Mouse (Mus musculus) intestine, postnatal 0 days (tissue): ENCODE results near the gene Thoc6. TPM values are rescaled to one million over a fixed set of nuclear protein-coding genes. Genes with fewer than 3 reads are reported as not detected.

Experiments used
- ATAC-seq: fragments of 200-750 bp; cut with Nextera tagmentation; 2 replicates; pipeline ENCODE4 v1.8.0; 2017; ENCODE audit warnings: mild to moderate bottlenecking, moderate TSS enrichment, moderate library complexity
- H3K27ac ChIP-seq: fragments of 300-500 bp; sonication (generic); 2 replicates; pipeline ENCODE4 v1.5.1; 2014; ENCODE audit warnings: mild to moderate bottlenecking, low read depth, low read length, moderate library complexity
- H3K27me3 ChIP-seq: fragments of 300-500 bp; sonication (generic); replicated peaks from 2 replicates; pipeline ENCODE4 v1.6.1; 2014; ENCODE audit warnings: low read length, mixed read lengths; ENCODE audit not compliant: control insufficient read depth, insufficient read depth
- H3K36me3 ChIP-seq: fragments of 300-500 bp; sonication (generic); 2 replicates; pipeline ENCODE4 v1.6.1; 2014; ENCODE audit warnings: mild to moderate bottlenecking, moderate library complexity; ENCODE audit not compliant: control insufficient read depth, insufficient read depth
- H3K4me1 ChIP-seq: fragments of 300-500 bp; sonication (generic); replicated peaks from 2 replicates; pipeline ENCODE4 v1.6.1; 2014; ENCODE audit warnings: antibody characterized with exemption, low read length, mixed read lengths; ENCODE audit not compliant: control insufficient read depth, insufficient read depth
- H3K4me2 ChIP-seq: fragments of 300-500 bp; sonication (generic); replicated peaks from 2 replicates; pipeline ENCODE4 v1.6.1; 2014; ENCODE audit warnings: low read depth, mild to moderate bottlenecking, moderate library complexity
- H3K4me3 ChIP-seq: fragments of 300-500 bp; sonication (generic); 2 replicates; pipeline ENCODE4 v1.5.1; 2014; ENCODE audit warnings: low read depth, low read length
- H3K9ac ChIP-seq: fragments of 300-500 bp; sonication (generic); 2 replicates; pipeline ENCODE4 v1.6.1; 2014; ENCODE audit warnings: mild to moderate bottlenecking, low read depth, low read length
- H3K9me3 ChIP-seq: fragments of 300-500 bp; sonication (generic); 2 replicates; pipeline ENCODE4 v1.6.1; 2016; ENCODE audit warnings: mixed run types; ENCODE audit not compliant: control insufficient read depth
- CTCF ChIP-seq: sonication (generic); IDR thresholded peaks from 2 replicates; pipeline ENCODE4 v1.5.1; 2016; ENCODE audit warnings: low read depth, mild to moderate bottlenecking, control low read depth, antibody characterized with exemption, moderate library complexity
- WGBS: fragments of 180-500 bp; shearing (Covaris S2); extraction: QIAGEN DNeasy Blood & Tissue Kit; methylation state at CpG from one replicate; pipeline ENCODE4 v1.1.7; 2014; 5-methylcytosine and 5-hydroxymethylcytosine counted together
- polyA plus RNA-seq: library from polyadenylated mRNA; unstranded; fragments of >200 nt; fragmentation: Nextera tagmentation; extraction: Ambion mirVana; gene quantifications from 2 replicates; pipeline ENCODE4 v1.2.1, GENCODE M21; 2015

Thoc6 gene
- 14.7 and 15.5 TPM in 2 replicates for polyA plus RNA-seq

DNA sequence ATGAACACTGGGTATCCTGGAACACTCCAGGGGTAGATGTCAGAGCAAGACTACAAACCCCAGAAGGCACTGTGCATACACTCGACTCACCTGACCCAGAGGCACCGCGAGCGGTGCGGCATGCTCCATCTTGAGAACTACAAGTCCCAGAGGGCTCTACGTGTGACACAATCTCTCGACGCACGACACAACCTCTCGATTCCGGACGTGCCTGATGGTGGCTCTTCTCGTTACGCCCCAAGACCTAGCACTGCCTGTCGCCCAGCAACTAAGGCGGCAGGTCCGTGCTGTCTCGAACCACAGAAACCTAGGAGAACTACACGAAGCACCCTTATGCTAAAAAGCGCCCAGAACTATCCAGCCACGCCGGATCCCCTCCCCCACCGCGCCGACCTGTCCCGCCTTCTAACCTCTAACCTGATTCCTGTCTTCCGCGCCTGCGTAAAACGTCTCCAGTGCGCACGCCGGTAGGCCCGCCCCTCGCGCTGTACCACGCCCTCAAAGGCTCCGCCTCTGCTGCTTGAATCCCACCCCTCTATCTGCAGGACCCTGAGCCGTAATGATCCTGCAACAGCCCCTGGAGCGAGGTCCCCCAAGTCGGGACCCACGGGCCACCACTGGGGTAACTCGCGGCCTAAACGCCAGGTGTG is at the start of gene Thoc6, which contains the start of gene Hcfc1r1:
TSS of gene Thoc6 (minus strand) at position 459 of the 650 bp plus-strand sequence.
TSS of gene Hcfc1r1 (plus strand) at position 173 of the 650 bp plus-strand sequence.
- Histone ChIP-seq H3K4me3 (peak within 1 kb of the TSS; percentile 80), H3K27ac (peak within 1 kb of the TSS; percentile 60), H3K9ac (peak within 1 kb of the TSS; percentile 50), H3K4me1 (peaks cover 28% of the 10 kb centered on the region), H3K9me3 (no peaks in the 10 kb centered on the region), H3K36me3 (peaks cover 16% of the 10 kb centered on the region; the same call in 1 of the 2 replicates), H3K4me2 (peak within 1 kb of the TSS; percentile 97), H3K27me3 (no peaks in the 10 kb centered on the region)
- peak; percentile 8; the same call in 1 of the 2 replicates for TF ChIP-seq CTCF
- WGBS, result under 1% methylated on average over 45 of the region's 45 CpGs
- ATAC-seq, result peak; percentile 94

DNA sequence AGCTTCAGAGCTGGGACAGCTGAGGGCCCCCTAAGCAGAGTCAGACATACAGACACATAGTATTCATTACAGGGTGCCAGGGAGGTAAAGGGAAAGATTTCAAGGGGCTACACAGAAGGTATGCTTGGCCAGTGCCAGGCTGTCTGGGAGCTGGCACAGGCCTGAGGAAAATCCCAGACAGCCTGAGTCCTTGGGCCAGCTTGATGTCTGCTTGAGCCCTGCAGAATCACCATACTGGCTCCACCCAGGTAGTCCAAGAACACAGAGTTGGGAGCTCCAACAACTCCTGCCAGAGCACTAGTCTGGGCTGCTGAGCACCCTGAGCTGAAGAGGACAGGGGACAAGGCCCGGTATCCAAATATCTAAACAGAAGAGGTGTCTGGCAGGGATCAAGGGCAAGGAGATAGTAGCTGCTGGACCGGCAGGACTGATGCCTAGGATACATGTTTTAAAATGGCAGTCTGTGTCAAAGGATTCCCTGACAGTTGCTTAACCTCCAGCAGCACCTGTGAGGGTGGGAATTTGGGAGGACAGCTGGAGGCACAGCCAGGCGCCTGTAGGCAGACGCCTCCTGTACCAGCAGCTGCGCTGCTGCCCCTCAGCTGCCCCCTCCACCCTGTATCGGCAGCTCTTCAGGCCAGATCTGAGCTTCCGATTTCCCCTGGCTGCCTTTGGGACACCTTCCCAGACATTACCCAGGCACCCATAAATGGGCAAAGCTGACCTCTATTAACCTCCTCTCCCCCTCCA is 48.9 kb upstream of the Thoc6 start, which contains the start of gene 1520401A03Rik:
TSS of gene 1520401A03Rik (minus strand) at position 408 of the 750 bp plus-strand sequence.
- no peak for TF ChIP-seq CTCF
- Histone ChIP-seq H3K27me3 (no peaks in the 10 kb centered on the region), H3K4me1 (no peaks in the 10 kb centered on the region), H3K9me3 (no peaks in the 10 kb centered on the region), H3K9ac (no peak within 1 kb of the TSS), H3K36me3 (no peaks in the 10 kb centered on the region), H3K27ac (no peak within 1 kb of the TSS), H3K4me3 (no peak within 1 kb of the TSS), H3K4me2 (no peak within 1 kb of the TSS)
- 62% methylated on average over 7 of the region's 7 CpGs for WGBS
- ATAC-seq, result no peak

DNA sequence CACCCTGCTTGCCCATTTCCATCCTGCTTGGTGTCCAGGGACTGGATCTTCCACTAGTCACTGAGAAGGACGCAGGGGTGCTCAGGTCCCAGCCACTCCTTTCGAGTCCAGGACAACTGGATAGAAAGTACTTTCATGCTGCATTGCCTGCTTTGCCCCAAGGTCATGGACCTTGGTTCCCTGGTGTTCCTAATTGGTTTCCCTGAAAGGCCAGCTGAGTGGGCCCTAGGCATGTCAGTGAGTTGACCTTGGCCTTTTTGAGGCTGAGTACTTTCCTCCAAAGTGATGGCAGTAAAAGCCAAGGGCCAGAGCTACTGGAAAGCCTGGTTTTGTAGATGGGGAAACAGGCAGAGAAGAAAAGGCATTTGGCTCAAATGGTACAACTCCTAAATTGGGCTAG is 48.2 kb upstream of the Thoc6 start:
- Histone ChIP-seq H3K36me3 (no peaks in the 10 kb centered on the region), H3K27ac (no peak overlapping the region), H3K4me1 (no peaks in the 10 kb centered on the region), H3K27me3 (no peaks in the 10 kb centered on the region), H3K4me3 (no peak overlapping the region), H3K4me2 (no peak overlapping the region), H3K9me3 (no peaks in the 10 kb centered on the region), H3K9ac (no peak overlapping the region)
- WGBS, result 72% methylated on average over 2 of the region's 2 CpGs
- TF ChIP-seq CTCF, result no peak
- ATAC-seq, result no peak

DNA sequence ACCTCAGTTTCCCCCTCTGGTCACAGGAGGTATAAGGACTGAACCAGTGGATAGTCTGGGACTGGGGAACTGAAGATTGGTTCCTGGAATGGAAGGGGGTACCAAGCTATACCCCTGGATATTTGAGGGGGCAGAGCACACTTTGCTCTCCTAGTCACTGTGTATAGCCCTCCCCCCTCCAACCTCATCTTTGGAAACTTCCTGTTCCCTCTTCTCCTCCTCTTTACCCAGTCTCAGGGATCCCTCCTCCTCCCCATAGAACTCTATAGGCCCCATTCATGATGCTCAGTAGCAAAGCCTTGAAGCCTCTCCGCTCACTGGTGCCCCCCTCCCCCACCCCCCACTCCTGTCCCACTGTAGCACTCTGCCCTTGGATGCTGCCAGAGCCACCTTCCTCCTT is 45.8 kb upstream of the Thoc6 start:
- no peak overlapping the region for H3K4me3 ChIP-seq
- no peak overlapping the region for H3K4me2 ChIP-seq
- no peak overlapping the region for H3K9ac ChIP-seq
- no peaks in the 10 kb centered on the region for H3K9me3 ChIP-seq
- H3K27me3 ChIP-seq, result no peaks in the 10 kb centered on the region
- no peak overlapping the region for H3K27ac ChIP-seq
- no peak for TF ChIP-seq CTCF
- 41% methylated on average over 1 of the region's 1 CpGs for WGBS
- no peaks in the 10 kb centered on the region for H3K36me3 ChIP-seq
- ATAC-seq, result no peak
- H3K4me1 ChIP-seq, result no peaks in the 10 kb centered on the region

DNA sequence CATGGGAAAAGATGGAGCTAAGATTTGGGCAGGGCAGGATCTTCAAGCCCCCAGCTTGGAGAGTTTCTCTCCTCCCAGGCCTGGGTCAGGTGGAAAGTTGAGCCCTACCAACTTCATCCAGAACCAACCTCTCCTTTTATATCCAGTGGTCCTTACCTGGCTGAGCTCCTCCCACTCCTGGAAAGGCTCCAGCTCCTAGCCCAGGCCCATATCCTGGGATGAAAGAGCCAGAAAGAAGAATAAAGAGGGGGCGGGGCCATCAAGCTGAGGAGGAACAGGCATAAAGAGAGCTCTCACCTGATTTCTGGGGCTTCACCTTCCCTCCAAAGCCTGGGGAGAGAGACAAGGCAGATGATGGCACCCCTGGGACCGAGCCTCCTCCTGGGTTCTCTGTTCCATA is 43.3 kb upstream of the Thoc6 start:
- no peak for ATAC-seq
- H3K27me3 ChIP-seq, result no peaks in the 10 kb centered on the region
- no peak overlapping the region for H3K9ac ChIP-seq
- WGBS, result 70% methylated on average over 2 of the region's 2 CpGs
- no peak overlapping the region for H3K4me3 ChIP-seq
- no peaks in the 10 kb centered on the region for H3K36me3 ChIP-seq
- H3K27ac ChIP-seq, result no peak overlapping the region
- no peak overlapping the region for H3K4me2 ChIP-seq
- no peaks in the 10 kb centered on the region for H3K9me3 ChIP-seq
- TF ChIP-seq CTCF, result no peak
- H3K4me1 ChIP-seq, result no peaks in the 10 kb centered on the region

DNA sequence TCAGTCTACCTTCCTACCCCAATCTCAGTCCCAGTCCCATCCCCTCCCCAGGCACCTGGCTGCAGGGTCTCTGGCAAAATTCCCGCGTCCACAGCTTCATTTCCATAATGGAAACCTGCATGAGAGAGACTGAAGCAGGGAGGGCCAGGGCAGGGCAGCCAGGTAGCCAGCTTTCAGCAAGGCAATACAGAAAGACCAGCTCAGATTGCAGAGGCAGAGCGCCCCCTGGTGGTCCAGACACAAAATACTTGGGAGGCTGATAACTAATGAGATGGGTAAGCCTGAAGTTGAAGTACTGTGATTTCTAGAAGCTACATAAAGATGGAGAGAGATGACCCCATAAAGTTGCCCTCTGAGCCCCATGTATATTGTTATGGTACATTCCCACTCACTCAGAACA is 32.5 kb upstream of the Thoc6 start:
- no peaks in the 10 kb centered on the region for H3K4me1 ChIP-seq
- no peak overlapping the region for H3K4me3 ChIP-seq
- no peaks in the 10 kb centered on the region for H3K27me3 ChIP-seq
- no peaks in the 10 kb centered on the region for H3K36me3 ChIP-seq
- H3K9me3 ChIP-seq, result no peaks in the 10 kb centered on the region
- WGBS, result 0% methylated on average over 3 of the region's 3 CpGs
- no peak overlapping the region for H3K4me2 ChIP-seq
- TF ChIP-seq CTCF, result peak; percentile 94
- no peak overlapping the region for H3K9ac ChIP-seq
- H3K27ac ChIP-seq, result no peak overlapping the region
- ATAC-seq, result peak; percentile 54; the same call in 1 of the 2 replicates
